Mouse (Mus musculus) myocyte (in vitro differentiated cells): ENCODE measurements at regions not wholly inside any gene's neighbourhood (a gene's known extent, or its start where the extent isn't known, plus 50 kb on each side); places are given as distances from the start of the nearest gene placed in this dataset.

Experiments
- H3K27me3 ChIP-seq: one replicate; pipeline ENCODE4 v1.6.1; 2011; ENCODE audit not compliant: control insufficient read depth, insufficient read depth, insufficient read length
- H3K36me3 ChIP-seq: one replicate; pipeline ENCODE4 v1.6.1; 2011; ENCODE audit not compliant: control insufficient read depth, insufficient read depth
- H3K4me2 ChIP-seq: one replicate; pipeline ENCODE4 v1.6.1; 2011; ENCODE audit warnings: low read depth, control low read depth
- H3K4me3 ChIP-seq: one replicate; pipeline ENCODE4 v1.5.1; 2011; ENCODE audit warnings: mild to moderate bottlenecking, control low read depth, moderate library complexity
- H3K79me2 ChIP-seq: one replicate; pipeline ENCODE4 v1.6.1; 2011; ENCODE audit not compliant: control insufficient read depth, insufficient read depth
- H3ac ChIP-seq: one replicate; pipeline ENCODE4 v1.6.1; 2011; ENCODE audit not compliant: control insufficient read depth, insufficient read length
- CEBPB ChIP-seq: IDR thresholded peaks from 2 replicates; pipeline ENCODE4 v1.6.1; 2011; ENCODE audit warnings: mild to moderate bottlenecking, moderate library complexity; ENCODE audit not compliant: poor library complexity, insufficient read depth, severe bottlenecking
- E2F4 ChIP-seq: IDR thresholded peaks from one replicate; pipeline ENCODE4 v1.6.1; 2011; ENCODE audit warnings: mild to moderate bottlenecking, control low read depth, moderate library complexity; ENCODE audit not compliant: insufficient read depth
- MAX ChIP-seq: IDR thresholded peaks from one replicate; pipeline ENCODE4 v1.6.1; 2011; ENCODE audit warnings: low read depth, mild to moderate bottlenecking, control low read depth
- MYOD1 ChIP-seq, 3 experiments: IDR thresholded peaks; one replicate each; pipeline ENCODE4 v1.6.1; 2011; ENCODE audit warnings: control low read depth in 2 of 3, low read depth in 2 of 3, mild to moderate bottlenecking in 2 of 3, moderate library complexity in 1 of 3; ENCODE audit not compliant: insufficient read length in 2 of 3, control insufficient read depth in 1 of 3
- MYOG ChIP-seq, 3 experiments: IDR thresholded peaks; one replicate each; pipeline ENCODE4 v1.6.1; 2011; ENCODE audit warnings: control low read depth in 2 of 3, low read depth in 2 of 3, mild to moderate bottlenecking in 2 of 3; ENCODE audit not compliant: insufficient read length in 2 of 3, control insufficient read depth in 1 of 3, insufficient read depth in 1 of 3
- POLR2A ChIP-seq: IDR thresholded peaks from one replicate; pipeline ENCODE4 v1.6.1; 2011; ENCODE audit warnings: low read depth, mild to moderate bottlenecking, control low read depth, moderate library complexity; ENCODE audit not compliant: insufficient read length
- POLR2AphosphoS2 ChIP-seq: IDR thresholded peaks from one replicate; pipeline ENCODE4 v1.6.1; 2011; ENCODE audit warnings: low read depth, control low read depth; ENCODE audit not compliant: insufficient read length
- REST ChIP-seq: IDR thresholded peaks from one replicate; pipeline ENCODE4 v1.6.1; 2011; ENCODE audit warnings: mild to moderate bottlenecking, control low read depth, moderate library complexity; ENCODE audit not compliant: insufficient read depth, insufficient read length
- SRF ChIP-seq: IDR thresholded peaks from one replicate; pipeline ENCODE4 v1.6.1; 2011; ENCODE audit warnings: low read depth; ENCODE audit not compliant: control insufficient read depth, insufficient read length
- TCF12 ChIP-seq: IDR thresholded peaks from one replicate; pipeline ENCODE4 v1.6.1; 2011; ENCODE audit warnings: mild to moderate bottlenecking, control low read depth; ENCODE audit not compliant: poor library complexity, insufficient read depth, severe bottlenecking
- TCF3 ChIP-seq: IDR thresholded peaks from one replicate; pipeline ENCODE4 v1.6.1; 2011; ENCODE audit warnings: low read depth, control low read depth; ENCODE audit not compliant: insufficient read length
- USF1 ChIP-seq: IDR thresholded peaks from one replicate; pipeline ENCODE4 v1.6.1; 2011; ENCODE audit warnings: low read depth, mild to moderate bottlenecking, control low read depth, moderate library complexity

- H3K4me3 ChIP-seq, result no peak overlapping the region
- H3K36me3 ChIP-seq, result no peaks in the 10 kb centered on the region
- H3K4me2 ChIP-seq, result no peak overlapping the region
- H3ac ChIP-seq, result no peak overlapping the region
- TF ChIP-seq USF1 (no peak), POLR2A (no peak), MYOG (IDR thresholded peaks at IDR 0.05; ENCODE audit: control insufficient read depth in 1 of 3, insufficient read depth in 1 of 3, insufficient read length in 2 of 3, low read depth in 2 of 3) (no peak), CEBPB (no peak), MYOD1 (IDR thresholded peaks at IDR 0.05; ENCODE audit: control insufficient read depth in 1 of 3, insufficient read length in 2 of 3, low read depth in 2 of 3) (no peak), POLR2AphosphoS2 (no peak), MAX (no peak), REST (no peak), TCF3 (no peak)
- no peaks in the 10 kb centered on the region for H3K79me2 ChIP-seq
- peaks cover 4% of the 10 kb centered on the region for H3K27me3 ChIP-seq
Measured at GRCm38 (mm10) chr11:89165278-89165677, 91.6 kb downstream of the Gm525 start.

DNA sequence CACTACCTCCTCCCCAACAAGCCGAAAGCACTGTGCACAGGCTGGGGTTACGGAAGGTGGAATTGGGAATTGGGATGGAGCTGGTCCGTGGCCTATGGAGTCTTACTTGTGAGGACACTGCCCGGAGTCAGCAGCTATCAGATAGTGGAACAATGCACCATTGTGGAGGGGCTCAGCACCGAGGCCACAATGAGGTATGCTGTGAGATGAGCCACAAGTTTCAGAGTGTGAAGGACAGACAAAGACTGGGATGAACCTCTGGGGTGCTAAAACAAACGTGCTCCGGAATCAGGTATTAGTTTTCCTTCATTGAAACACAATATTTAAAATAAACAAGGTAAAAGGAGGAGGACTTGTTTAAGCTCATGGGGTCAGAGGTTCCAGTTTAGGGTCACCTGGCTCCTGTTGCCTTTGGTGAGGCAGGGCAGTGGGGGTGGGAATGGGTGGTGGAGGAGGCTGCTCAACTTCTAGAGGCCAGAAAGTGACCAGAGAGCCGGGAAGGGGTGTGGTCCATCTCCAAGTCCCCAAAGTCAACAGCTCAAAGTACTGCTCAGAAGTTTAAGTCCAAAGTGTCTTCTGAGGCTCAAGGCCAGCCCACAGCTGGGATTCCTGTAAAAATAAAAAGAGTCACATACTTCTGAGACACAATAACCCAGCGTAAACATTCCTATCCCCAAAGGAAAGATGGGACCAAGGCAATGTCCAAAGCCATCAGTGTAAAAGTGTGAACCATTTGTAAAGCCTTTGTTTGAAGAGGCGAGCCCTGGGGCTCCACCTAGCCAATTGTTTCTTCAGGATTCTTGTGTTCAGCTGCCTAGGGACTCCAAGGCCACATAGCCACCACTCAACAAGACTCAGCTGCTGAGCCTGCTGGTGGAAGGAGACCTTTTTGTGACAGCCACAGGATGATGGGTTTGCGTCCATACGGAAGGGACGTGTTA, 80.1 kb downstream of the Gm525 start:
- no peak for TF ChIP-seq POLR2AphosphoS2
- TF ChIP-seq TCF12, result no peak
- no peak for TF ChIP-seq MAX
- TF ChIP-seq USF1, result no peak
- no peak for TF ChIP-seq E2F4
- TF ChIP-seq MYOG (IDR thresholded peaks at IDR 0.05; ENCODE audit: control insufficient read depth in 1 of 3, insufficient read depth in 1 of 3, insufficient read length in 2 of 3, low read depth in 2 of 3), result no peak
- TF ChIP-seq TCF3, result no peak
- no peak for TF ChIP-seq SRF
- no peak for TF ChIP-seq REST
- no peak for TF ChIP-seq CEBPB
- no peak for TF ChIP-seq POLR2A
- no peak for TF ChIP-seq MYOD1 (IDR thresholded peaks at IDR 0.05; ENCODE audit: control insufficient read depth in 1 of 3, insufficient read length in 2 of 3, low read depth in 2 of 3)
- Histone ChIP-seq H3K36me3 (no peaks in the 10 kb centered on the region), H3K79me2 (no peaks in the 10 kb centered on the region), H3ac (no peak overlapping the region), H3K4me3 (no peak overlapping the region), H3K27me3 (peaks cover 2% of the 10 kb centered on the region), H3K4me2 (no peak overlapping the region)

DNA sequence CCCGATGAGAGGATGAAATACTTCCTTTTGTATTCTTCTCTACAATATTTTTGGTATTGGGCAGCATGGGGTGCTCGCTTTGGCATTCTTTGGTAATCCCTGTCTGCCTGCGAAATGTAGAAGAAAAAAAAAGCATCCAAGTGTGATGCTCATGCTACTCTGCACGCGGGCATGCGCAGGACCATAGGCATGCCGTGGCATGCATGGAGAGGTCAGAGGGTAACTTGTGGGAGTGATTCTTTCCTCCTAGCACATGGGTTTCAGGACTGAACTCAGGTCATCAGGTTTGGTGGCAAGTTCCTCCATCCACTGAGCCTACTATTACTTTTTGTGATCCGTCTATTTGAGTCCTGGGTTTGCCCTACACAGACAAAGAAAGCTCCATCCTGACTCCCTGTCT, 74.3 kb downstream of the Gm525 start:
- Histone ChIP-seq H3K4me3 (no peak overlapping the region), H3K27me3 (no peaks in the 10 kb centered on the region), H3K36me3 (no peaks in the 10 kb centered on the region), H3K4me2 (no peak overlapping the region), H3ac (no peak overlapping the region), H3K79me2 (no peaks in the 10 kb centered on the region)
- TF ChIP-seq SRF, result no peak
- TF ChIP-seq POLR2AphosphoS2, result no peak
- no peak for TF ChIP-seq TCF3
- no peak for TF ChIP-seq MAX
- no peak for TF ChIP-seq E2F4
- TF ChIP-seq REST, result no peak
- TF ChIP-seq CEBPB, result no peak
- TF ChIP-seq USF1, result no peak
- no peak for TF ChIP-seq POLR2A
- no peak for TF ChIP-seq TCF12
- no peak for TF ChIP-seq MYOD1 (IDR thresholded peaks at IDR 0.05; ENCODE audit: control insufficient read depth in 1 of 3, insufficient read length in 2 of 3, low read depth in 2 of 3)

DNA sequence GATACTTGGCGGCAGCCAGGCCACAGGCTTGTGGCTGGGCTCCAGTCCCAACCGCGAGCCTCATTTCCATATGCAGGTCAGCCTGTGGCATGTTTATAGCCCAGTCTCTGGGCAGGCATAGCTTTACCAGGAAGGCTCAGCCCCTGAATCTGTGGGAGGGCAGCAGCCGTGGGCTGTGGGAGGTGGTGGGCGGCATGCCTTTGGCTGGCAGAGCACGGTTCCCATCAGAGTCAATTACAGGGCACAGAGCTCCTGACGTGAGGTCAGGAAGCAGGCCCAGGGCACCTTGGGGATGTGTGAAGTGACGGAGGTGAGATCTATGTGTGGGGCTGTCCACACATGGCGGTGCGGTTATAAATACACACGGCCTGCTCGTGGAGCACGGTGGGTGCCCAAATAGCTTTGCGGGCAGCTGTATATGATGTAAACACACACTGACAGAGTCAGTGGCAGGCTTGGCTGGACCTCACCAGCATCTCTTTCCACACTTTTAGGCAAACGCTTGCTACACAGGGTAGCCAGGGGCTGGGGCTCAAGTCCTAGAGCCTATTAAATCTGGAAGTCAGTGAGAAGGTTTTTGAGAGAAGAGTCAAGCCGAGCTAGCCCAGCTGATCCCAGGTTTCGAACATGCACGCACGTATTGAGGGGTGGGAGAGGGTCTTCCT, 71.8 kb downstream of the Gm525 start:
- no peak for TF ChIP-seq TCF12
- Histone ChIP-seq H3K27me3 (peaks cover 4% of the 10 kb centered on the region), H3K4me3 (no peak overlapping the region), H3K79me2 (no peaks in the 10 kb centered on the region), H3K36me3 (no peaks in the 10 kb centered on the region), H3ac (no peak overlapping the region), H3K4me2 (no peak overlapping the region)
